ENCODE assay signal across 32 mouse cellular contexts in genomic region chr15:101492718-101493117, GRCm38 (mm10). TPM values are rescaled to one million over a fixed set of nuclear protein-coding genes. Genes with fewer than 3 reads are reported as not detected.
DNase-seq lines count a peak whose midpoint lies in the region; ATAC-seq and TF ChIP-seq lines count a peak whose summit lies in the region.
"Had no signal": no experiment of that assay in that cellular context is flagged by ENCODE, and none has a peak within 500 bp of the region (broad histone marks: within the 10 kb centered on the region; RNA-seq: fewer than 3 reads in every experiment).

No protein-coding gene starts in this region.

- TF ChIP-seq CTCF in C2C12 (IDR thresholded peaks at IDR 0.05; ENCODE audit: control insufficient read depth, insufficient read depth, insufficient read length): no peak

- H3K4me3 ChIP-seq in C2C12 (ENCODE audit: insufficient read depth, poor library complexity, severe bottlenecking): no peak overlapping the region
- H3K4me3 ChIP-seq in stomach, embryonic 15.5 days (replicated peaks): no peak overlapping the region
- H3K4me3 ChIP-seq in intestine, embryonic 15.5 days (replicated peaks): no peak overlapping the region
- H3K4me3 ChIP-seq: embryonic facial prominence, embryonic 13.5 days; embryonic facial prominence, embryonic 15.5 days; erythroblast, embryonic 14.5 days; forebrain, embryonic 10.5 days; forebrain, embryonic 13.5 days; forebrain, embryonic 15.5 days had no signal

- no peak overlapping the region for H3K9ac ChIP-seq in stomach, embryonic 15.5 days
- no peak overlapping the region for H3K9ac ChIP-seq in intestine, embryonic 15.5 days
- H3K9ac ChIP-seq: embryonic facial prominence, embryonic 13.5 days; embryonic facial prominence, embryonic 15.5 days; forebrain, embryonic 13.5 days; forebrain, embryonic 15.5 days; forebrain, postnatal 0 days had no signal

- peaks cover 63% of the 10 kb centered on the region for H3K27me3 ChIP-seq in C2C12 (ENCODE audit: control insufficient read depth, insufficient read depth, insufficient read length)
- H3K27me3 ChIP-seq in stomach, embryonic 15.5 days (replicated peaks): no peaks in the 10 kb centered on the region
- H3K27me3 ChIP-seq in intestine, embryonic 15.5 days (replicated peaks): no peaks in the 10 kb centered on the region
- H3K27me3 ChIP-seq: embryonic facial prominence, embryonic 13.5 days; embryonic facial prominence, embryonic 15.5 days; forebrain, embryonic 13.5 days; forebrain, embryonic 15.5 days; Patski had no signal

- H3K27ac ChIP-seq in stomach, embryonic 15.5 days: no peak overlapping the region
- H3K27ac ChIP-seq in intestine, embryonic 15.5 days: no peak overlapping the region
- H3K27ac ChIP-seq: embryonic facial prominence, embryonic 13.5 days; embryonic facial prominence, embryonic 15.5 days; forebrain, embryonic 10.5 days; forebrain, embryonic 13.5 days; forebrain, embryonic 15.5 days had no signal

- peak; percentile 11 for DNase-seq in ES-CJ7 (ENCODE audit: low read depth, low spot score)
- DNase-seq in R1 (ENCODE audit: low read depth, low spot score): peak; percentile 41
- no peak for DNase-seq in testis, postnatal 10 days (ENCODE audit: low spot score)
- DNase-seq: adrenal gland, adult 8-10 months; adrenal gland, postnatal 14 days; adrenal gland, postnatal 36 days; cerebellum, adult 11-12 months; cerebellum, adult 8-10 months; cerebellum, adult 9-11 months; cerebellum, postnatal 14 days; cerebellum, postnatal 36 days; embryo, embryonic 11 days; forebrain, postnatal 0 days had no signal

- no peaks in the 10 kb centered on the region for H3K36me3 ChIP-seq in C2C12 (ENCODE audit: control insufficient read depth, insufficient read depth)
- H3K36me3 ChIP-seq in stomach, embryonic 15.5 days: no peaks in the 10 kb centered on the region
- H3K36me3 ChIP-seq in intestine, embryonic 15.5 days: no peaks in the 10 kb centered on the region
- H3K36me3 ChIP-seq: embryonic facial prominence, embryonic 13.5 days; embryonic facial prominence, embryonic 15.5 days; forebrain, embryonic 10.5 days; forebrain, embryonic 15.5 days had no signal

- no peak overlapping the region for H3K4me2 ChIP-seq in stomach, embryonic 15.5 days
- H3K4me2 ChIP-seq in intestine, embryonic 15.5 days (replicated peaks): no peak overlapping the region
- H3K4me2 ChIP-seq: embryonic facial prominence, embryonic 13.5 days; embryonic facial prominence, embryonic 15.5 days; forebrain, embryonic 13.5 days; forebrain, embryonic 15.5 days had no signal

- 0 out of 2 replicates have a peak, but pooled peaks have one; percentile 14 for ATAC-seq in stomach, embryonic 15.5 days (ENCODE audit: insufficient read depth, low FRiP score, low read depth)
- ATAC-seq in intestine, embryonic 15.5 days: no peak; the same call in 1 of the 2 replicates
- ATAC-seq in activated CD4-positive, CD25-positive, alpha-beta regulatory T cell, adult 4 months: no peak
- ATAC-seq in megakaryocyte, adult 5-6 weeks (ENCODE audit: poor library complexity, severe bottlenecking): no peak
- ATAC-seq: CD4-positive, CD25-positive, alpha-beta regulatory T cell, adult 4 months; forebrain, embryonic 13.5 days; forebrain, embryonic 15.5 days; forebrain, postnatal 0 days; Patski had no signal

- no peaks in the 10 kb centered on the region for H3K79me3 ChIP-seq in C2C12 (ENCODE audit: low read depth)

- no peaks in the 10 kb centered on the region for H3K79me2 ChIP-seq in C2C12 (ENCODE audit: control insufficient read depth, insufficient read depth)

- no peak overlapping the region for H3ac ChIP-seq in C2C12 (ENCODE audit: control insufficient read depth, insufficient read length, low read depth)

- 0 out of 2 replicates have a peak, but pooled peaks cover 6% of the 10 kb centered on the region for H3K4me1 ChIP-seq in stomach, embryonic 15.5 days
- H3K4me1 ChIP-seq in intestine, embryonic 15.5 days (replicated peaks): peaks cover 3% of the 10 kb centered on the region; the same call in 1 of the 2 replicates
- H3K4me1 ChIP-seq: embryonic facial prominence, embryonic 13.5 days; embryonic facial prominence, embryonic 15.5 days; forebrain, embryonic 13.5 days; forebrain, embryonic 15.5 days had no signal

- H3K9me3 ChIP-seq in stomach, embryonic 15.5 days: no peaks in the 10 kb centered on the region
- no peaks in the 10 kb centered on the region for H3K9me3 ChIP-seq in intestine, embryonic 15.5 days
- H3K9me3 ChIP-seq: embryonic facial prominence, embryonic 13.5 days; embryonic facial prominence, embryonic 15.5 days; forebrain, embryonic 10.5 days; forebrain, embryonic 13.5 days; forebrain, embryonic 15.5 days had no signal

- WGBS in stomach, embryonic 15.5 days: 40% methylated on average over 8 of the region's 8 CpGs
- WGBS in intestine, embryonic 15.5 days: 29% methylated on average over 8 of the region's 8 CpGs

TF ChIP-seq in C2C12, 6 proteins besides CTCF, POLR2A, EP300 and RAD21:
- TF ChIP-seq CEBPB (IDR thresholded peaks at IDR 0.05; ENCODE audit: low read depth) (no peak), MYOG (IDR thresholded peaks at IDR 0.05; ENCODE audit: control insufficient read depth, extremely low read depth, insufficient read length) (no peak), MYOD1 (IDR thresholded peaks at IDR 0.05; ENCODE audit: control insufficient read depth, insufficient read length, low read depth) (no peak), FOSL1 (IDR thresholded peaks at IDR 0.05; ENCODE audit: insufficient read depth, low read length, poor library complexity, severe bottlenecking) (no peak), MAX (IDR thresholded peaks at IDR 0.05) (no peak), USF1 (IDR thresholded peaks at IDR 0.05; ENCODE audit: low read depth) (peak; percentile 80)

RNA-seq across cellular contexts. Expression of gene Krt83, which starts 1.4 kb away (rescaled TPM):
- polyA plus RNA-seq in C2C12 (2012; fragmentation: generic; extraction: Trizol): not detected
- 0.10 and 0.30 TPM in 2 replicates for polyA plus RNA-seq in stomach, embryonic 15.5 days (2015; fragmentation: Nextera tagmentation; extraction: Ambion mirVana)
- 0.19 TPM in 1 of 2 replicates, not detected in the other for polyA plus RNA-seq in intestine, embryonic 15.5 days (2015; fragmentation: Nextera tagmentation; extraction: Ambion mirVana)
- 1 to 10 TPM; 5.8 to 6.6 TPM for polyA plus RNA-seq in activated CD4-positive, CD25-positive, alpha-beta regulatory T cell, adult 4 months (2017; shearing (Covaris generic))
- 1.5 and 2.5 TPM in 2 replicates for total RNA-seq in megakaryocyte, adult 5-6 weeks (2015)
- 0.73 and 1.1 TPM in 2 replicates for total RNA-seq in megakaryocyte, adult 5-6 weeks (2017)
- total RNA-seq: adrenal gland, adult 18-20 months; adrenal gland, adult 8-10 months; adrenal gland, postnatal 14 days; adrenal gland, postnatal 36 days; CH12.LX; common myeloid progenitor, adult 5-6 weeks; ES-E14; forebrain, postnatal 0 days; MEL had no signal
- polyA plus RNA-seq: embryonic facial prominence, embryonic 11.5 days; embryonic facial prominence, embryonic 13.5 days; erythroblast, embryonic 14.5 days; forebrain, embryonic 10.5 days; forebrain, embryonic 13.5 days; forebrain, embryonic 15.5 days; forebrain, postnatal 0 days; Patski had no signal

RNA-seq across cellular contexts. Expression of gene Krt86, which starts 19.4 kb away (rescaled TPM):
- not detected for polyA plus RNA-seq in C2C12 (2012; fragmentation: generic; extraction: Trizol)
- 0.06 TPM in 1 of 2 replicates, not detected in the other for polyA plus RNA-seq in stomach, embryonic 15.5 days (2015; fragmentation: Nextera tagmentation; extraction: Ambion mirVana)
- 0.14 TPM in 1 of 2 replicates, not detected in the other for polyA plus RNA-seq in intestine, embryonic 15.5 days (2015; fragmentation: Nextera tagmentation; extraction: Ambion mirVana)
- polyA plus RNA-seq in activated CD4-positive, CD25-positive, alpha-beta regulatory T cell, adult 4 months (2017; shearing (Covaris generic)): not detected
- total RNA-seq in megakaryocyte, adult 5-6 weeks (2015): 0.33 and 1.4 TPM in 2 replicates
- total RNA-seq in megakaryocyte, adult 5-6 weeks (2017): 0.59 and 0.81 TPM in 2 replicates
- total RNA-seq: adrenal gland, adult 18-20 months; adrenal gland, adult 8-10 months; adrenal gland, postnatal 14 days; adrenal gland, postnatal 36 days; CH12.LX; common myeloid progenitor, adult 5-6 weeks; ES-E14; MEL had no signal
- polyA plus RNA-seq: CD4-positive, CD25-positive, alpha-beta regulatory T cell, adult 4 months; embryonic facial prominence, embryonic 11.5 days; embryonic facial prominence, embryonic 13.5 days; erythroblast, embryonic 14.5 days; forebrain, embryonic 13.5 days; forebrain, embryonic 15.5 days; Patski had no signal

RNA-seq across cellular contexts. Expression of gene Gm49425, which starts 24.3 kb away (rescaled TPM):
- polyA plus RNA-seq in C2C12 (2012; fragmentation: generic; extraction: Trizol): not detected
- not detected in 2 replicates for polyA plus RNA-seq in stomach, embryonic 15.5 days (2015; fragmentation: Nextera tagmentation; extraction: Ambion mirVana)
- polyA plus RNA-seq in intestine, embryonic 15.5 days (2015; fragmentation: Nextera tagmentation; extraction: Ambion mirVana): not detected in 2 replicates
- polyA plus RNA-seq in activated CD4-positive, CD25-positive, alpha-beta regulatory T cell, adult 4 months (2017; shearing (Covaris generic)): not detected
- not detected in 2 replicates for total RNA-seq in megakaryocyte, adult 5-6 weeks (2015)
- total RNA-seq in megakaryocyte, adult 5-6 weeks (2017): not detected in 2 replicates
- total RNA-seq: adrenal gland, adult 18-20 months; adrenal gland, adult 8-10 months; adrenal gland, postnatal 14 days; adrenal gland, postnatal 36 days; CH12.LX; common myeloid progenitor, adult 5-6 weeks; ES-E14; forebrain, postnatal 0 days; MEL had no signal
- polyA plus RNA-seq: CD4-positive, CD25-positive, alpha-beta regulatory T cell, adult 4 months; embryonic facial prominence, embryonic 11.5 days; embryonic facial prominence, embryonic 13.5 days; erythroblast, embryonic 14.5 days; forebrain, embryonic 10.5 days; forebrain, embryonic 13.5 days; forebrain, embryonic 15.5 days; forebrain, postnatal 0 days; Patski had no signal

RNA-seq across cellular contexts. Expression of gene Krt81, which starts 29.2 kb away (rescaled TPM):
- not detected for polyA plus RNA-seq in C2C12 (2012; fragmentation: generic; extraction: Trizol)
- not detected in 2 replicates for polyA plus RNA-seq in stomach, embryonic 15.5 days (2015; fragmentation: Nextera tagmentation; extraction: Ambion mirVana)
- polyA plus RNA-seq in intestine, embryonic 15.5 days (2015; fragmentation: Nextera tagmentation; extraction: Ambion mirVana): not detected in 2 replicates
- polyA plus RNA-seq in activated CD4-positive, CD25-positive, alpha-beta regulatory T cell, adult 4 months (2017; shearing (Covaris generic)): not detected
- 0.18 TPM in 1 of 2 replicates, not detected in the other for total RNA-seq in megakaryocyte, adult 5-6 weeks (2015)
- not detected in 2 replicates for total RNA-seq in megakaryocyte, adult 5-6 weeks (2017)
- total RNA-seq: adrenal gland, adult 18-20 months; adrenal gland, adult 8-10 months; adrenal gland, postnatal 14 days; adrenal gland, postnatal 36 days; CH12.LX; common myeloid progenitor, adult 5-6 weeks; ES-E14; forebrain, postnatal 0 days; MEL had no signal
- polyA plus RNA-seq: CD4-positive, CD25-positive, alpha-beta regulatory T cell, adult 4 months; embryonic facial prominence, embryonic 11.5 days; embryonic facial prominence, embryonic 13.5 days; erythroblast, embryonic 14.5 days; forebrain, embryonic 10.5 days; forebrain, embryonic 13.5 days; forebrain, embryonic 15.5 days; forebrain, postnatal 0 days; Patski had no signal

RNA-seq across cellular contexts. Expression of gene Krt84, which starts 39.9 kb away (rescaled TPM):
- not detected for polyA plus RNA-seq in C2C12 (2012; fragmentation: generic; extraction: Trizol)
- not detected in 2 replicates for polyA plus RNA-seq in stomach, embryonic 15.5 days (2015; fragmentation: Nextera tagmentation; extraction: Ambion mirVana)
- 0.13 and 0.29 TPM in 2 replicates for polyA plus RNA-seq in intestine, embryonic 15.5 days (2015; fragmentation: Nextera tagmentation; extraction: Ambion mirVana)
- not detected for polyA plus RNA-seq in activated CD4-positive, CD25-positive, alpha-beta regulatory T cell, adult 4 months (2017; shearing (Covaris generic))
- total RNA-seq in megakaryocyte, adult 5-6 weeks (2015): not detected in 2 replicates
- not detected in 2 replicates for total RNA-seq in megakaryocyte, adult 5-6 weeks (2017)
- total RNA-seq: adrenal gland, adult 18-20 months; adrenal gland, adult 8-10 months; adrenal gland, postnatal 14 days; adrenal gland, postnatal 36 days; CH12.LX; common myeloid progenitor, adult 5-6 weeks; ES-E14; forebrain, postnatal 0 days; MEL had no signal
- polyA plus RNA-seq: CD4-positive, CD25-positive, alpha-beta regulatory T cell, adult 4 months; embryonic facial prominence, embryonic 11.5 days; embryonic facial prominence, embryonic 13.5 days; erythroblast, embryonic 14.5 days; forebrain, embryonic 10.5 days; forebrain, embryonic 13.5 days; forebrain, embryonic 15.5 days; forebrain, postnatal 0 days; Patski had no signal
